Comparison of ENCODE assay signal across 14 mouse cellular contexts in genomic region chr9:54804351-54804750, GRCm38 (mm10). TPM values are rescaled to one million over a fixed set of nuclear protein-coding genes. Genes with fewer than 3 reads are reported as not detected.
DNase-seq lines count a peak whose midpoint lies in the region.
"Had no signal": no experiment of that assay in that cellular context is flagged by ENCODE, and none has a peak within 500 bp of the region (broad histone marks: within the 10 kb centered on the region; RNA-seq: fewer than 3 reads in every experiment).

No protein-coding gene starts in this region.

- DNase-seq in adrenal gland, postnatal 10 days, result peak; percentile 18
- no peak for DNase-seq in adrenal gland, postnatal 4 days (ENCODE audit: low spot score in 2 of 2)
- peak; percentile 1 for DNase-seq in lung, postnatal 36 days
- no peak for DNase-seq in lung, postnatal 14 days
- DNase-seq in heart, postnatal 25 days (ENCODE audit: low spot score), result peak; percentile 18
- no peak for DNase-seq in right cerebral cortex, adult 2 months (ENCODE audit: low spot score in 2 of 2)
- DNase-seq in urinary bladder, adult 18-20 months (ENCODE audit: low spot score in 2 of 2), result no peak
- no peak for DNase-seq in adrenal gland, postnatal 14 days
- DNase-seq: cerebellum, adult 11-12 months; left cerebral cortex, postnatal 4 days; liver, embryonic 13.5 days; right cerebral cortex, adult 18-20 months; spleen, adult 18-20 months had no signal

- intact Hi-C loops in heart, postnatal 25 days (cut with DNase I), result no loop called here

RNA-seq across cellular contexts. Expression of gene Crabp1, which starts 39.8 kb away (rescaled TPM):
- 1 to 10 TPM; 3.9 to 5.9 TPM for total RNA-seq in adrenal gland, postnatal 10 days (2021)
- 1 to 10 TPM; 2.4 to 3.8 TPM for total RNA-seq in adrenal gland, postnatal 4 days (2021)
- not detected for total RNA-seq in heart, postnatal 25 days (2021)
- 6.5 and 8.2 TPM in 2 replicates for total RNA-seq in adrenal gland, postnatal 14 days (2021)
- total RNA-seq: G1E had no signal

RNA-seq across cellular contexts. Expression of gene Ireb2, which starts 59.2 kb away (rescaled TPM):
- total RNA-seq in adrenal gland, postnatal 10 days (2021), result 10 to 100 TPM; 49.1 to 52.0 TPM
- total RNA-seq in adrenal gland, postnatal 4 days (2021), result 10 to 100 TPM; 65.8 to 68.0 TPM
- total RNA-seq in heart, postnatal 25 days (2021), result 10 to 100 TPM; 30.2 to 33.1 TPM
- 48.8 and 53.9 TPM in 2 replicates for total RNA-seq in adrenal gland, postnatal 14 days (2021)

Comparison
In these comparisons a context has a peak if more than half of its experiments do, and no peak if none do; other contexts are left out.
1. DNase-seq: peak in adrenal gland, postnatal 10 days (single experiment), lung, postnatal 36 days (single experiment) and heart, postnatal 25 days (single experiment); none in adrenal gland, postnatal 4 days (0 of 2), lung, postnatal 14 days (single experiment), right cerebral cortex, adult 2 months (0 of 2), urinary bladder, adult 18-20 months (0 of 2) and adrenal gland, postnatal 14 days (single experiment).